Mouse (Mus musculus): ENCODE data around the gene Nfatc2ip. TPM values are rescaled to one million over a fixed set of nuclear protein-coding genes. Genes with fewer than 3 reads are reported as not detected.

Nfatc2ip gene
- polyA plus RNA-seq, 1 experiment, result 3.5 TPM

DNA sequence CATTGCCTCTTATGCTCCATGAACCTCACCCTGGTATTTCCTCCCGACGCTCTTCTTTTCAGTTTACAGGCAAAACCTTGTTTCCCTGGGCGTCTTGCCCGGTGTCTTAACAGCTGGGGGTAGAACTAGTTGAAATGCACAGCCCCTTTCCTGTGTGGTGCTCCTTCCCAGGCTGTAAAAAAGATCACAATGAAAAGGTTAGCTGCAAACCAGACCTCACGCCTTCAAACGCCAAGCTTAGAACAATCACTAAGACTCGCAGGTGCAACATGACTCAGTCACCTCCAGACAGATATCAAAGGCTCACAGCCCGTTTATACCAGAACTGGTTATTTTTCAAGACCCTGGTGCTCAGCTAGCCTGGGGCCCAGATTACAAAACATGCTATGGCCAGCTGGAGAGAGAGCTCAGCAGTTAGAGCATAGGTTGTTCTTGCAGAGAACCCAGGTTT is 57.0 kb downstream of the Nfatc2ip start:
- Histone ChIP-seq H3ac (ENCODE audit: control insufficient read depth, insufficient read length) (no peak overlapping the region), H3K36me3 (ENCODE audit: control insufficient read depth, insufficient read depth) (no peaks in the 10 kb centered on the region), H3K4me2 (ENCODE audit: low read depth) (no peak overlapping the region), H3K79me2 (ENCODE audit: control insufficient read depth, insufficient read depth) (no peaks in the 10 kb centered on the region), H3K27me3 (ENCODE audit: control insufficient read depth, insufficient read depth, insufficient read length) (peaks cover 49% of the 10 kb centered on the region), H3K4me3 (no peak overlapping the region)
- TF ChIP-seq MAX (IDR thresholded peaks at IDR 0.05; ENCODE audit: low read depth), result no peak
- TF ChIP-seq POLR2A (IDR thresholded peaks at IDR 0.05; ENCODE audit: insufficient read length, low read depth), result no peak
- TF ChIP-seq E2F4 (IDR thresholded peaks at IDR 0.05; ENCODE audit: insufficient read depth), result no peak

DNA sequence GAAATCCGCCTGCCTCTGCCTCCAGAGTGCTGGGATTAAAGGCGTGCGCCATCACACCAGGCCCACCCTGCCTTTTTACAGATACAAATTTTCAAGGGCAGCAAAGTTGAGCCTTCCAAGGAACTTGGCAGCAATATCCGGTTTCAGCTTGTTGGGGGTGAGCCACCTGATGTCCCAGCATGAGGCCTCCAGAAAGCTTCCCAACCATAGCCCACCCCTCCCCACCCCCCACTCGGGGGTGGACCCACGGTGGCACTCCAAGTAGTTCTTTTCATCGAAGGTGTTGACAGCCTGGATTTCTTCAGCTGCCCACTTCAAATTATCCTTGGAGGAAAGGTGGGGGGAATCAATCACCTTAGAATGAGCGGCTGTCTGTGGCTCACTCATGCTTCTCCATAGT is 57.6 kb downstream of the Nfatc2ip start:
- H3K36me3 ChIP-seq (ENCODE audit: control insufficient read depth, insufficient read depth), result no peaks in the 10 kb centered on the region
- no peak overlapping the region for H3K4me2 ChIP-seq (ENCODE audit: low read depth)
- peaks cover 49% of the 10 kb centered on the region for H3K27me3 ChIP-seq (ENCODE audit: control insufficient read depth, insufficient read depth, insufficient read length)
- no peak for TF ChIP-seq POLR2A (IDR thresholded peaks at IDR 0.05; ENCODE audit: insufficient read length, low read depth)
- no peak for TF ChIP-seq TCF12 (IDR thresholded peaks at IDR 0.05; ENCODE audit: insufficient read depth, poor library complexity, severe bottlenecking)
- no peak for TF ChIP-seq POLR2AphosphoS2 (IDR thresholded peaks at IDR 0.05; ENCODE audit: insufficient read length, low read depth)
- no peak for TF ChIP-seq SRF (IDR thresholded peaks at IDR 0.05; ENCODE audit: control insufficient read depth, insufficient read length, low read depth)
- no peak for TF ChIP-seq TCF3 (IDR thresholded peaks at IDR 0.05; ENCODE audit: insufficient read length, low read depth)
- no peak for TF ChIP-seq CEBPB (IDR thresholded peaks at IDR 0.05; ENCODE audit: insufficient read depth, poor library complexity, severe bottlenecking)
- TF ChIP-seq MAX (IDR thresholded peaks at IDR 0.05; ENCODE audit: low read depth), result no peak
- TF ChIP-seq MYOG (IDR thresholded peaks at IDR 0.05; ENCODE audit: control insufficient read depth in 1 of 3, insufficient read depth in 1 of 3, insufficient read length in 2 of 3, low read depth in 2 of 3), result no peak
- TF ChIP-seq MYOD1 (IDR thresholded peaks at IDR 0.05; ENCODE audit: control insufficient read depth in 1 of 3, insufficient read length in 2 of 3, low read depth in 2 of 3), result no peak
- no peak for TF ChIP-seq REST (IDR thresholded peaks at IDR 0.05; ENCODE audit: insufficient read depth, insufficient read length)
- TF ChIP-seq USF1 (IDR thresholded peaks at IDR 0.05; ENCODE audit: low read depth), result no peak
- no peak for TF ChIP-seq E2F4 (IDR thresholded peaks at IDR 0.05; ENCODE audit: insufficient read depth)
- no peaks in the 10 kb centered on the region for H3K79me2 ChIP-seq (ENCODE audit: control insufficient read depth, insufficient read depth)
- H3K4me3 ChIP-seq, result no peak overlapping the region
- no peak overlapping the region for H3ac ChIP-seq (ENCODE audit: control insufficient read depth, insufficient read length)

DNA sequence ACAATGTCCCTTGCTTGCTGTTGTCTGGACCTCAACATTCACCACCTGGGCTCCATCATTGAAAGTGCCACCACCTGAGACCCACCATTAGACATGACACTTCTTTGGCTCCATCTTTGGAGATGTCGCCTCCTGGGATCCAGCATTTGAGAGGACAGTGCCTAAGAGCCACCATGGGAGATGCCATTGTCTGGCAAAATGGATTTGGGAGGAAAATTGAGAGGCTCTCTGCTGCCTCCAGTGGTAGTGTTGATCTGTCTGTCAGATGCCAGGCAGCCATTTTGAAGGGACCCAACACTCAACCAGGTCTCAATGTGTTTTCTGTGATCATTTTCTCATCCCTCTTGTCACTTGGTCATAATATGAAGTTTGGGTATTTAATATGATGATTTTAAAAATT is 61.0 kb downstream of the Nfatc2ip start:
- H3ac ChIP-seq (ENCODE audit: control insufficient read depth, insufficient read length), result no peak overlapping the region
- H3K27me3 ChIP-seq (ENCODE audit: control insufficient read depth, insufficient read depth, insufficient read length), result peaks cover 48% of the 10 kb centered on the region
- no peaks in the 10 kb centered on the region for H3K36me3 ChIP-seq (ENCODE audit: control insufficient read depth, insufficient read depth)
- H3K4me3 ChIP-seq, result no peak overlapping the region
- H3K4me2 ChIP-seq (ENCODE audit: low read depth), result no peak overlapping the region
- no peaks in the 10 kb centered on the region for H3K79me2 ChIP-seq (ENCODE audit: control insufficient read depth, insufficient read depth)
- TF ChIP-seq MYOG (IDR thresholded peaks at IDR 0.05; ENCODE audit: control insufficient read depth in 1 of 3, insufficient read depth in 1 of 3, insufficient read length in 2 of 3, low read depth in 2 of 3) (no peak), USF1 (IDR thresholded peaks at IDR 0.05; ENCODE audit: low read depth) (no peak), MAX (IDR thresholded peaks at IDR 0.05; ENCODE audit: low read depth) (no peak), TCF3 (IDR thresholded peaks at IDR 0.05; ENCODE audit: insufficient read length, low read depth) (no peak), TCF12 (IDR thresholded peaks at IDR 0.05; ENCODE audit: insufficient read depth, poor library complexity, severe bottlenecking) (no peak), REST (IDR thresholded peaks at IDR 0.05; ENCODE audit: insufficient read depth, insufficient read length) (no peak)

Other genes with a start within 250 kb of the Nfatc2ip start
- 36.4 TPM for gene Xpo6, start 196.2 kb downstream of the Nfatc2ip start, polyA plus RNA-seq (2012; fragmentation: generic; extraction: Trizol)
- gene Sbk1, start 124.1 kb downstream of the Nfatc2ip start, polyA plus RNA-seq (2012; fragmentation: generic; extraction: Trizol), result 16.1 TPM
- gene Lat, start 27.2 kb downstream of the Nfatc2ip start, polyA plus RNA-seq (2012; fragmentation: generic; extraction: Trizol), result 0.17 TPM
- gene Spns1, start 19.3 kb downstream of the Nfatc2ip start, polyA plus RNA-seq (2012; fragmentation: generic; extraction: Trizol), result 76.5 TPM
- gene Cd19, start 18.2 kb upstream of the Nfatc2ip start, polyA plus RNA-seq (2012; fragmentation: generic; extraction: Trizol), result 0.01 TPM
- 36.7 TPM for gene Rabep2, start 32.0 kb upstream of the Nfatc2ip start, polyA plus RNA-seq (2012; fragmentation: generic; extraction: Trizol)
- 1,699 TPM for gene Atp2a1, start 66.4 kb upstream of the Nfatc2ip start, polyA plus RNA-seq (2012; fragmentation: generic; extraction: Trizol)
- gene Sh2b1, start 78.7 kb upstream of the Nfatc2ip start, polyA plus RNA-seq (2012; fragmentation: generic; extraction: Trizol), result 58.8 TPM
- gene Tufm, start 90.6 kb upstream of the Nfatc2ip start, polyA plus RNA-seq (2012; fragmentation: generic; extraction: Trizol), result 167 TPM
- 104 TPM for gene Atxn2l, start 106.7 kb upstream of the Nfatc2ip start, polyA plus RNA-seq (2012; fragmentation: generic; extraction: Trizol)
- gene Eif3c, start 169.7 kb upstream of the Nfatc2ip start, polyA plus RNA-seq (2012; fragmentation: generic; extraction: Trizol), result 344 TPM
- 4.7 TPM for gene Apobr, start 188.2 kb upstream of the Nfatc2ip start, polyA plus RNA-seq (2012; fragmentation: generic; extraction: Trizol)
- 3.6 TPM for gene Cln3, start 189.1 kb upstream of the Nfatc2ip start, polyA plus RNA-seq (2012; fragmentation: generic; extraction: Trizol)
- gene Il27, start 198.2 kb upstream of the Nfatc2ip start, polyA plus RNA-seq (2012; fragmentation: generic; extraction: Trizol), result not detected
- 244 TPM for gene Nupr1, start 234.1 kb upstream of the Nfatc2ip start, polyA plus RNA-seq (2012; fragmentation: generic; extraction: Trizol)

All from myocyte (in vitro differentiated cells).